Mouse (Mus musculus) spleen, postnatal 0 days (tissue): ENCODE measurements around the gene Gstm1. TPM values are rescaled to one million over a fixed set of nuclear protein-coding genes. Genes with fewer than 3 reads are reported as not detected.

Source experiments
- polyA plus RNA-seq: library from polyadenylated mRNA; unstranded; fragments of >200 nt; fragmentation: Nextera tagmentation; extraction: Ambion mirVana; gene quantifications from 2 replicates; pipeline ENCODE4 v1.2.1, GENCODE M21; 2015

The Gstm1 gene
- 46.6 and 66.5 TPM in 2 replicates for polyA plus RNA-seq

DNA sequence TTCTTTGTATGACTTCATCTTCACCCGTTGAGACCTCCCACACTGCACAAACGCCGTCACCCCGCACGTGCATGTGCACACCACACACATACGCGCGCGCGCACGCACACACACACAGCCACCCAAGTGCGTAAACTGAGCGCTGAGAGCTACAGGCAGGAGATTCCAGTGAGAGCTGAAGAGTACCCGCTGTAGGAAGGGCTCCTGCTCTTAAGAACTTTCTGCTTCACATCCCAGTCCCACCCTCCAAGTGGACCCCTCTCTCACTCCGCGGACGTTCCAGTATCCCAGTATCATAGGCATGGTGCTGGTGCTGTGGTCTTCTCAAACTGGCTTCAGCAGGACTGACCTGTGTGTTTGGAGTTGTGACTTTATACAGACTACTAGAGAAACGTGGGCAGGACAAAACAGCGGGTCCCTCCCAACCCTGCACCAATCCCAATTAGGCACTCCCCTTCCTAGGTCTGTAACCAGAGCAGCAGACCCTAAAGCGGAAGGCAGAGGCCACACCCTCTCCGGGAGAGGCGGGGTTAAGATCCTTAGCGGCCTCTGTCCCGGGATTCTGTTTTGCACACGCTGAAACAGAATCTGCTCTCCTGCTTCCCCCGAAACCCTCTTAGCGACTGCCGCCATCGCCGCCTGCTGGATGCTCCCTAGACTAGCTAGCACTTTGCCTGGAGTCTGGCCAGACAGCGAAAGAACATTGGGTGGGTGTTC lies at the start of gene Gstm1:
Gene Gstm1 (minus strand): TSS at position 501 of the 717 bp plus-strand sequence.

DNA sequence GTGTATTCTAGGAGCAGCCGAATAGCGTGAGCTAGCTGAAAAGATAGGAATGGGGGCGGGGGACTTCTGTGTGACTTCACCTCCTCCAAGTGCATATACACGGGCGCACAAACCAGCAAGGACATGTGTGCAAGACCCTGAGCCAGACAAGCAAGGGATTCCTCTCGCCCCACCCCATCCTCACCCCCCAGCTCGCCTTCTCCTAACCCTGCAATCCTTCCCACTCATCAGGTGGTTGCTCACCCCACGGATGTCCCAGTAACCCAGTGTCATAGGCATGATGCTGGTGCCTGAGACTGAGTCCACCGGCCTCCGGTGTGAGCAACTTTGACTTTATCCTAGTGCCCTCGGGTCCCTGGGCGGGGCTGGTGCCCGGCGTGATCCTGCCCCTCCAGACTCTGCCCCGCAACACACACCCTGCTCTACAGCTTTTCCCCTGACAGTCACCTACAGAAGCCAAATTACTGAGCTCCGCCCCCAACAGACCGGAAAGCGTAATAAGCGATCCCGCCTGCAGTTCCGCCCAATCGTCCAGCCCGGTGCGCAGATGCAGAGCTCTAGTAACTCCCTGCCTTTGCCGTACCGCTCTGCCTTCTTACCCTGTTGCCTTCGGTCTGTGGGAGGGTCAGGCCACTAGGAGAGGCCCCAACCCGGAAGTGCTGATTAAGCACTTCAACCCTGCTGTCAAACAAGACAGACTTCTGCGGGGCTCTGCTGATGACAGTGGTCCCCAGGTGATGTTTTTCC lies 26.8 kb upstream of the Gstm1 start, which contains the start of gene Gstm4:
Gene Gstm4 (minus strand): TSS at position 501 of the 747 bp plus-strand sequence.

DNA sequence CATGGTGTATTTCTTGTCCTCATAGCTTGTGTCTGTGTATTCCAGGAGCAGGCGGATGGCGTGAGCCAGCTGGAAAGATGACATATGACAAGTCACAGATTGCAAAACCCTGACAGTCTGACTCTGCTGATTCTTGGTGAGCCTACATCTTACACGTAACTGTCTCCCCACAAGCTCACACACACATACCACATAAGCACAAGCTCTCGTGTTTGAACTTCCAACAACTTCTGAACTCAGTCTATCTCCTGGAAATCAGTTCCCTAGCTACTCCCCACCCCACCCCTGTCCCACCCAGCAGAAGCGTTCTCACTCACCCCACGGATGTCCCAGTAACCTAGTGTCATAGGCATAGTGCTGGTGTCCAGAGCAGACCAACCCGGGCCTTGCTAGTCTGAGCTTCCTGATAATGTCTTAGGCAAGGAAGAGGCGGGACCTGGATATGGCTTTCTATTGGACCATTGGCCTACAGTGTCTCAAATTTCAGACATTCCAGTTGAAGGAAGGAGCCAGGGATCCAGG lies 31.7 kb downstream of the Gstm1 start, which contains the start of gene Gstm2:
Gene Gstm2 (minus strand): TSS at position 413 of the 522 bp plus-strand sequence.

DNA sequence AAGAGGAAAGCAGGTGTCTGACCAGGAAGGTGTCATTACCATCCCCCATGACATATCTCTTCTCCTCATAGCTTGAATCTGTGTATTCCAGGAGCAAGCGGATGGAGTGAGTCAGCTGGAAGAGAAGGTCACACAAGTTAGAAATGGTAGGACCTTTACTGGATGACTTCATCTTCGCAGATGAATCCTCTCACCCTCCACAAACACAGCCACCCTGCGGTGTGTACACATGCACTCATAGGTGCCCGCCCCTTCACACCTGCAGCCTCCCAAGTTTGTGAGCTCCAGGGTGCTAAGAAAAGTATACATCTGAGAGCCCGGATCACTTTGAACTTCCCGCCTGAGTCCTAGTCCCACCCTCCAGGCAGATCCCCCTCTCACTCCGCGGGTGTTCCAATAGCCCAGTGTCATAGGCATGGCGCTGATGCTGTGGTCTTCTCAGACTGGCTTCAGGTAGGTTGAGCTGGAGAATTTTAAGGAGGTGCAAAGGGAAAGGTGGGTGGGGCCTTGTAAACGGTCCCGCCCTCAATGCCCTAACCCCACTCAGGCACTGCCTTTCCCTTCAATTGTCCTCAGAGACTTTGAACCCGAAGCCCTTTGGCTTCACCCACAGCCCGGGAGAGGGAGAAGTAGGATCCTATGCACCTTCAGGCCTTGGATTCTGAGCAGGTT lies 48.9 kb downstream of the Gstm1 start, which contains the start of gene Gstm3:
Gene Gstm3 (minus strand): TSS at position 560 of the 672 bp plus-strand sequence.

Other genes starting within 250 kb of the Gstm1 start
- 0.18 TPM in 1 of 2 replicates, not detected in the other for gene Eps8l3, start 140.7 kb downstream of the Gstm1 start, polyA plus RNA-seq
- 286 and 363 TPM in 2 replicates for gene Gstm5, start 122.2 kb downstream of the Gstm1 start, polyA plus RNA-seq
- 1.1 and 2.0 TPM in 2 replicates for gene Gstm7, start 86.2 kb downstream of the Gstm1 start, polyA plus RNA-seq
- gene Gstm6, start 74.2 kb downstream of the Gstm1 start, polyA plus RNA-seq: 0.25 TPM in 2 replicates
- not detected in 2 replicates for gene Gstm3, start 48.7 kb downstream of the Gstm1 start, polyA plus RNA-seq
- gene Gstm2, start 31.5 kb downstream of the Gstm1 start, polyA plus RNA-seq: 18.8 and 23.1 TPM in 2 replicates
- 5.9 and 6.9 TPM in 2 replicates for gene Gstm4, start 26.9 kb upstream of the Gstm1 start, polyA plus RNA-seq
- 40.6 and 41.5 TPM in 2 replicates for gene Ampd2, start 68.7 kb upstream of the Gstm1 start, polyA plus RNA-seq
- gene Gnat2, start 74.8 kb upstream of the Gstm1 start, polyA plus RNA-seq: 3.2 and 3.3 TPM in 2 replicates
- 61.5 and 71.2 TPM in 2 replicates for gene Gnai3, start 128.2 kb upstream of the Gstm1 start, polyA plus RNA-seq
- gene Gpr61, start 136.9 kb upstream of the Gstm1 start, polyA plus RNA-seq: 0.04 and 0.05 TPM in 2 replicates
- gene Amigo1, start 168.4 kb upstream of the Gstm1 start, polyA plus RNA-seq: 0.83 and 0.98 TPM in 2 replicates
- gene Cyb561d1, start 183.2 kb upstream of the Gstm1 start, polyA plus RNA-seq: 2.8 and 3.6 TPM in 2 replicates
- 3.7 and 3.9 TPM in 2 replicates for gene Atxn7l2, start 193.0 kb upstream of the Gstm1 start, polyA plus RNA-seq
- gene Sypl2, start 208.7 kb upstream of the Gstm1 start, polyA plus RNA-seq: not detected in 2 replicates
- gene Psma5, start 239.0 kb upstream of the Gstm1 start, polyA plus RNA-seq: 216 and 222 TPM in 2 replicates